Mouse (Mus musculus): ENCODE data around the gene Ust.
"Not testable (repeated sequence)": the region's sequence is repeated elsewhere in the genome, so short reads cannot be mapped to it uniquely, and the experiment has no call there.

The Ust gene

GRCm38 (mm10) chr10:8518141-8519013 lies at the start of gene Ust:
Gene Ust (minus strand): TSS chr10:8518825.
- in situ Hi-C loops (cut with MboI; ENCODE audit: low pct_unique_long_range_greater_than_20kb in 1 of 2, low sequenced_read_pairs in 2 of 2, unreplicated experiment in 1 of 2) = no loop called here

DNA sequence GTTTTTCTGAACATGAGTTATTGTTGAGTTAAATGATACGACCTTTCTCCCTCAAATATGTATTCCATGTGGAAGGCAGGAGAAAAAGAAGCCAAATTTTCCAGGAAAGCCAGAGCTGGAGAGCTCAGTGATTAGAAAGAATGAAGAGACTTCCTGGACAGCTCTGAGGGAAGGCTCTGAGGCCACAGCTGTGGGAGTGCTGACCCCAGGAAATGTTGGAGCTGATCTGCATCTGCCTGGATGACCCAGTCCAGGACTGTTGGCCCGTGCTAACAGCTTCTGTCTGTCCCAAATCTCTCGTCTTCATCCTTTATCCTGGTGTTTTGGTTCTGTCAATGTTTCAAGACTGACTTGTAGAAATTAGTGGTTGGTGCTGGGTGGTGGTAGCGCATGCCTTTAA lies 42.7 kb upstream of the Ust start:
- in situ Hi-C loops (cut with MboI; ENCODE audit: low pct_unique_long_range_greater_than_20kb in 1 of 2, low sequenced_read_pairs in 2 of 2, unreplicated experiment in 1 of 2) = no loop called here

- in situ Hi-C loops (cut with MboI; ENCODE audit: low pct_unique_long_range_greater_than_20kb in 1 of 2, low sequenced_read_pairs in 2 of 2, unreplicated experiment in 1 of 2) = not testable (repeated sequence)
Measured at GRCm38 (mm10) chr10:8559566-8559965, 40.9 kb upstream of the Ust start.

- in situ Hi-C loops (cut with MboI; ENCODE audit: low pct_unique_long_range_greater_than_20kb in 1 of 2, low sequenced_read_pairs in 2 of 2, unreplicated experiment in 1 of 2) = not testable (repeated sequence)
Measured at GRCm38 (mm10) chr10:8552239-8552638, 33.6 kb upstream of the Ust start.

DNA sequence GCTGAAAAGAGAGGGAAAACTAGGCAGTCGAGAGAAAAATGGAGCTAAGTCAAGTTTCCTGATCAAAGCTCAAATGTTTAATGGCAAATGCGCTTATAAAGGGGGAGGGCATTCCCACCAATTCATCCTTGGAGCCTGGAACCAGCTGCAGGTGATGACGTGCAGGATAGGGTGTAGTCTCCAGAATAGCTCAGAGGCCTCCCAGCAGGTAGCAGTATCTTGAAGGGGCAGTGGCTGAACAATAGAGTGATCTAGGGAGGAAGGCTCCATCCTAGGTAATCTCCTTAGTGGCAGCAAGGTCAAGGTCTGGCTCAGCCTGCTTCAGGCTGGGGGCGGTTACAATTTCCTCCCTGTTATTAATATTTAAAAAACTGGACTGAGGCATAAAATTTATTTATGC lies 33.0 kb upstream of the Ust start:
- in situ Hi-C loops (cut with MboI; ENCODE audit: low pct_unique_long_range_greater_than_20kb in 1 of 2, low sequenced_read_pairs in 2 of 2, unreplicated experiment in 1 of 2) = not testable (repeated sequence)

- in situ Hi-C loops (cut with MboI; ENCODE audit: low pct_unique_long_range_greater_than_20kb in 1 of 2, low sequenced_read_pairs in 2 of 2, unreplicated experiment in 1 of 2) = no loop called here
Measured at GRCm38 (mm10) chr10:8541514-8541913, 22.9 kb upstream of the Ust start.

GRCm38 (mm10) chr10:8535445-8535844 lies 16.8 kb upstream of the Ust start:
- in situ Hi-C loops (cut with MboI; ENCODE audit: low pct_unique_long_range_greater_than_20kb in 1 of 2, low sequenced_read_pairs in 2 of 2, unreplicated experiment in 1 of 2) = loop anchor here (10.0 kb wide), 1 partner anchor 179 kb away; no protein-coding TSS in a partner anchor

- in situ Hi-C loops (cut with MboI; ENCODE audit: low pct_unique_long_range_greater_than_20kb in 1 of 2, low sequenced_read_pairs in 2 of 2, unreplicated experiment in 1 of 2) = loop anchor here (10.0 kb wide), 1 partner anchor 183 kb away; no protein-coding TSS in a partner anchor
Measured at GRCm38 (mm10) chr10:8531651-8532050, 13.0 kb upstream of the Ust start.

- in situ Hi-C loops (cut with MboI; ENCODE audit: low pct_unique_long_range_greater_than_20kb in 1 of 2, low sequenced_read_pairs in 2 of 2, unreplicated experiment in 1 of 2) = loop anchor here (10.0 kb wide), 1 partner anchor 184 kb away; no protein-coding TSS in a partner anchor
Measured at GRCm38 (mm10) chr10:8530505-8531051, 12.0 kb upstream of the Ust start.

DNA sequence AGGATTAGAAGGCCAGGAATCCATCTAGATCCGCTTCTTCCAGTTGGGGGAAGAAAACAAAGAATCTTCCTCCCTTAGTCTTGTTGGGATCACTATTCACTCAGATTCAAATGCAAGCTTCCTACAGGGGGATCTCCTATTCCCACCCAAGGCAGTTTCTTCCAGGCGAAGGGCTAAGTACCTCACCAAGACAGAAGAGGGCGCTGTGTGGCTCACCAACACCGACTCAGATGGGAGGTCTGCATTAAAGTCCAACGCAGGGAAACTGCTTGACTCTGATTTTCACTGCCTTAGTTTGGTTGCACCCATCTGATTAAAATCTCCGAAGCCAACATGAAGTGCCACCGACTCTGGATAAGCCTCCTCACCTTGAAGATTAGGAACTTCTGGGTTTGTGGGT lies 10.5 kb upstream of the Ust start:
- in situ Hi-C loops (cut with MboI; ENCODE audit: low pct_unique_long_range_greater_than_20kb in 1 of 2, low sequenced_read_pairs in 2 of 2, unreplicated experiment in 1 of 2) = no loop called here

DNA sequence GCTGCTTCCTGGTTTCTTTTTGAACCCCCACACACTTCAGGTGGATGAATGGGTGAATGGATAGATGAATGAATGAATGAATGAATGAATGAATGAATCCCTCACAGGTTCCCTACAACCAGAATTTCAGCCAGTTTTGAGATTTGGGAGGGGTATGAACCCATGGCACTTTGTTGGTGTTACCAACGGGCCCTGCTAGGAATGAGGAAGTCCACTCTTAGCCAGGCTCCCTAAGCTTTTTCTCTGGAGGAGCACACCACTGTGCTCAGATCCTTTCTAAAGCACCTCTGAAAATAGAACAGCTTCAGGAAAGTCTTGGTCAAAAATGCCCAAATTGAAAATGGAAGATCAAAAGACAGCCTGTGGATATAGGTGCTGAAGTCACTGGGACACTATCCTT lies 6.7 kb upstream of the Ust start:
- in situ Hi-C loops (cut with MboI; ENCODE audit: low pct_unique_long_range_greater_than_20kb in 1 of 2, low sequenced_read_pairs in 2 of 2, unreplicated experiment in 1 of 2) = no loop called here

DNA sequence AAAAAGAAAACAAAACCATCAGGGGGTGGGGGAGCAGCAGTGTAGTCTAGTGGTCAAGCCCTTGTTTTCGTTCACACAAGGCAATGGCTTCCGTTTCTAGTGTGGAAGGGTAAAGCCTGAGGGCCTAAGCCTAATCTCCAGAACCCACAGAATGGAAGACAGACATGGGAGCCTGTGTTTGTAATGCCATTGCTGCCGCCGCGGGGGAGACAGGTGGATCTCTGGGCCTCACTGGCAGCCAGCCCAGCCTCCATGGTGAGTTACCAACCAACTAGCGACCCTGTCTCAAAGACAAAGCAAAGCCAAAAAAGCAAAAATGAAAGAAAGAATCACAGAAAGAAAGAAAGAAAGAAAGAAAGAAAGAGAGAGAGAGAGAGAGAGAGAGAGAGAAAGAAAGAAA lies 2.9 kb upstream of the Ust start:
- in situ Hi-C loops (cut with MboI; ENCODE audit: low pct_unique_long_range_greater_than_20kb in 1 of 2, low sequenced_read_pairs in 2 of 2, unreplicated experiment in 1 of 2) = no loop called here

GRCm38 (mm10) chr10:8520766-8521395 lies 2.3 kb upstream of the Ust start:
- in situ Hi-C loops (cut with MboI; ENCODE audit: low pct_unique_long_range_greater_than_20kb in 1 of 2, low sequenced_read_pairs in 2 of 2, unreplicated experiment in 1 of 2) = no loop called here

GRCm38 (mm10) chr10:8519014-8519491 lies 428 bp upstream of the Ust start:
- in situ Hi-C loops (cut with MboI; ENCODE audit: low pct_unique_long_range_greater_than_20kb in 1 of 2, low sequenced_read_pairs in 2 of 2, unreplicated experiment in 1 of 2) = no loop called here

- in situ Hi-C loops (cut with MboI; ENCODE audit: low pct_unique_long_range_greater_than_20kb in 1 of 2, low sequenced_read_pairs in 2 of 2, unreplicated experiment in 1 of 2) = no loop called here
Measured at GRCm38 (mm10) chr10:8517591-8518140, 959 bp downstream of the Ust start.

- in situ Hi-C loops (cut with MboI; ENCODE audit: low pct_unique_long_range_greater_than_20kb in 1 of 2, low sequenced_read_pairs in 2 of 2, unreplicated experiment in 1 of 2) = no loop called here
Measured at GRCm38 (mm10) chr10:8516916-8517524, 1.6 kb downstream of the Ust start.

GRCm38 (mm10) chr10:8513690-8514089 lies 4.9 kb downstream of the Ust start:
- in situ Hi-C loops (cut with MboI; ENCODE audit: low pct_unique_long_range_greater_than_20kb in 1 of 2, low sequenced_read_pairs in 2 of 2, unreplicated experiment in 1 of 2) = no loop called here

DNA sequence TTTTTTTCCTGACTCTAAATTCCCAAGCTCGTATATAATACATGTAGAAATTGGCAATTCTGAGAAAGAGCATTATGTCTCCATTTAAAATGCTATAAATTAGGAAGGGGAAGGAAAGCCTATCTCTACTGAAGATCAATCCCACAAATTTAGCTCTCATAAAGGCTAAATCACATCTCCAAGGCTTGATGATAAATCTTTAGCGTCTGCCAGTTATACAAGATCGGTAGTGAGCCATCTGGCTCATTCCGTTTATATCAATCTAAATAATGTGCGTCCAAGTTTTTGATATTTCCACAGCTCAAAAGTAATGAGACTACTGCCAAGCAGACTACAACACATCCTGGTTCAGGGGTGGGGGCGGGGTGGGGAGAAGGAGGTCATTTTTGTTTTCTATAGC lies 6.4 kb downstream of the Ust start:
- in situ Hi-C loops (cut with MboI; ENCODE audit: low pct_unique_long_range_greater_than_20kb in 1 of 2, low sequenced_read_pairs in 2 of 2, unreplicated experiment in 1 of 2) = no loop called here

DNA sequence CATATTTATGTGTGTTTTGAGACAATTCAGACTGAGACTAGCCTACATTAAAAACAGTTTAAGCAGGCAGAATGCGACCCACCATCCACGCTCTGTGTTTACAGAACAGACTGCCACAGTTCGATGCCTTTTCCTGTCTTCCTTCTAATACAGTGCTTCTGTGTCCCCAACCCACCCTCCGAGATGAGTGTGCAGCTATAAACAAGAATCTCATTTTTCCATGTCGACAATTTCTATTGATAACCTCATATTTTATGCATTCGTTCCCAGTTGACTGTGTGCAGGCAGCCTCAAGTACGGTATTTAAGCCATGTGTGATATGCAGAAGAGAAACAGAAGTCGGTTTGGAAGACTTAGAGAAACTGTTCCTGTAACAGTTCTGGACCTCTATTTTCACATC lies 6.9 kb downstream of the Ust start:
- in situ Hi-C loops (cut with MboI; ENCODE audit: low pct_unique_long_range_greater_than_20kb in 1 of 2, low sequenced_read_pairs in 2 of 2, unreplicated experiment in 1 of 2) = no loop called here
